Mouse (Mus musculus) spleen, adult 10 weeks (tissue): ENCODE measurements around the gene Ovca2. TPM values are rescaled to one million over a fixed set of nuclear protein-coding genes. Genes with fewer than 3 reads are reported as not detected.

ENCODE experiments used
- polyA plus RNA-seq: library from polyadenylated mRNA; stranded (reverse); fragments of 350-450 nt; fragmentation: Illumina TruSeq; extraction: RNeasy Lipid Tissue Mini Kit (QIAGEN cat#74804); gene quantifications from one replicate; pipeline ENCODE4 v1.2.3, GENCODE M21; 2015; ENCODE audit warnings: low replicate concordance; ENCODE audit not compliant: insufficient read depth

Ovca2 gene
- 26.3 TPM for polyA plus RNA-seq

GRCm38 (mm10) chr11:75178672-75179208 lies at the start of gene Ovca2:
Ovca2 (minus strand) TSS chr11:75178835.

GRCm38 (mm10) chr11:75193256-75194071 lies 14.8 kb upstream of the Ovca2 start, which contains the start of gene Rtn4rl1:
Rtn4rl1 (plus strand) TSS chr11:75193783.

GRCm38 (mm10) chr11:75190905-75191441 lies 12.3 kb upstream of the Ovca2 start, which contains the start of gene Dph1:
Dph1 (minus strand) TSS chr11:75191241.

GRCm38 (mm10) chr11:75169405-75170080 lies 9.1 kb downstream of the Ovca2 start, which contains the start of gene Hic1:
Hic1 (minus strand) TSS chr11:75169519.

Other genes starting within 250 kb of the Ovca2 start
- 0.51 TPM for gene Hic1, start 9.3 kb downstream of the Ovca2 start, polyA plus RNA-seq
- 11.9 TPM for gene Dph1, start 12.4 kb upstream of the Ovca2 start, polyA plus RNA-seq
- gene Rtn4rl1, start 14.9 kb upstream of the Ovca2 start, polyA plus RNA-seq: 6.0 TPM
- gene Rpa1, start 169.5 kb upstream of the Ovca2 start, polyA plus RNA-seq: 96.3 TPM
- gene Smyd4, start 169.6 kb upstream of the Ovca2 start, polyA plus RNA-seq: 9.9 TPM
- gene Serpinf1, start 243.9 kb upstream of the Ovca2 start, polyA plus RNA-seq: 10.2 TPM